Mouse (Mus musculus) embryonic facial prominence, embryonic 15.5 days (tissue): ENCODE measurements around the gene Eef1a1. TPM values are rescaled to one million over a fixed set of nuclear protein-coding genes. Genes with fewer than 3 reads are reported as not detected.

Experiments used
- ATAC-seq: fragments of 200-750 bp; cut with Nextera tagmentation; 2 replicates; pipeline ENCODE4 v1.8.0; 2017; ENCODE audit warnings: low read depth, moderate TSS enrichment; ENCODE audit not compliant: insufficient number of reproducible peaks, low FRiP score, low TSS enrichment
- H3K27ac ChIP-seq: fragments of 300-500 bp; sonication (generic); replicated peaks from 2 replicates; pipeline ENCODE4 v1.5.1; 2015; ENCODE audit warnings: mild to moderate bottlenecking, inconsistent platforms
- H3K27me3 ChIP-seq: fragments of 300-500 bp; sonication (generic); 2 replicates; pipeline ENCODE4 v1.6.1; 2015; ENCODE audit warnings: inconsistent platforms
- H3K36me3 ChIP-seq: fragments of 300-500 bp; sonication (generic); 2 replicates; pipeline ENCODE4 v1.6.1; 2015; ENCODE audit warnings: mild to moderate bottlenecking, inconsistent platforms
- H3K4me1 ChIP-seq: fragments of 300-500 bp; sonication (generic); 2 replicates; pipeline ENCODE4 v1.6.1; 2015; ENCODE audit warnings: inconsistent platforms
- H3K4me2 ChIP-seq: fragments of 300-500 bp; sonication (generic); replicated peaks from 2 replicates; pipeline ENCODE4 v1.6.1; 2015; ENCODE audit warnings: mild to moderate bottlenecking, inconsistent platforms
- H3K4me3 ChIP-seq: fragments of 300-500 bp; sonication (generic); replicated peaks from 2 replicates; pipeline ENCODE4 v1.5.1; 2015; ENCODE audit warnings: mild to moderate bottlenecking, inconsistent platforms
- H3K9ac ChIP-seq: fragments of 300-500 bp; sonication (generic); 2 replicates; pipeline ENCODE4 v1.6.1; 2015; ENCODE audit warnings: inconsistent platforms
- H3K9me3 ChIP-seq: fragments of 300-500 bp; sonication (generic); replicated peaks from 2 replicates; pipeline ENCODE4 v1.6.1; 2016; ENCODE audit warnings: inconsistent platforms
- whole genome bisulfite sequencing: fragments of 180-500 bp; shearing (Covaris S2); methylation state at CpG from one replicate; pipeline ENCODE4 v1.1.7; 2015; 5-methylcytosine and 5-hydroxymethylcytosine counted together
- polyA plus RNA-seq: library from polyadenylated mRNA; unstranded; fragments of >200 nt; fragmentation: Nextera tagmentation; extraction: Ambion mirVana; gene quantifications from 2 replicates; pipeline ENCODE4 v1.2.1, GENCODE M21; 2015

Eef1a1 gene
- polyA plus RNA-seq = 5,028 and 5,329 TPM in 2 replicates

GRCm38 (mm10) chr9:78488890-78489420, at the start of gene Eef1a1:
Gene Eef1a1 (minus strand): TSS chr9:78489151.
- Histone ChIP-seq H3K9me3 (no peaks in the 10 kb centered on the region), H3K27ac (peak within 1 kb of the TSS; percentile 48; the same call in 1 of the 2 replicates), H3K9ac (peak within 1 kb of the TSS; percentile 23; the same call in 1 of the 2 replicates), H3K36me3 (no peaks in the 10 kb centered on the region), H3K4me3 (peak within 1 kb of the TSS; percentile 45), H3K4me1 (no peaks in the 10 kb centered on the region; the same call in 1 of the 2 replicates), H3K27me3 (no peaks in the 10 kb centered on the region), H3K4me2 (peak within 1 kb of the TSS; percentile 70)
- ATAC-seq = 0 out of 2 replicates have a peak, but pooled peaks have one; percentile 20
- WGBS = 2% methylated on average over 16 of the region's 20 CpGs

DNA sequence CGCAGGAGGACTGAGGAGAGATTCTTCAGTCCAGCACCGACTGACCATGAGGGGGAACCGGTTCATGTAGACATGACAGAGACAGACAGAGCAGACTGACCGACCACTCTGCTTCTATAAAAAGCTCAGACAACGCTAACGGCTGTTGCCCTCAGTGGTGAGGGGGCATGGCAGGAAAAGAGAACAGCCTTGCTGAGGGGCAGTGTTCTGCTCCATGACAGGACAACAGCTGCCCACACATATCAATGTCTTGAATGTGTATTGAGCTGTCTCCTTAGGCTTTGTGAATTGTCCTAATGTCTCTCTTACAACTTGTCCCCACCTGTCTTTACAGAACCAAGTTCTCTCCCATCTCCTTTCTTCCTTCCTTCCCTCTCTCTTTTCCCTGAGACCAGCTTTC, 49.5 kb upstream of the Eef1a1 start:
- WGBS = 63% methylated on average over 6 of the region's 6 CpGs
- no peaks in the 10 kb centered on the region; the same call in 1 of the 2 replicates for H3K36me3 ChIP-seq
- no peak overlapping the region for H3K9ac ChIP-seq
- H3K27me3 ChIP-seq = no peaks in the 10 kb centered on the region
- no peak overlapping the region for H3K4me2 ChIP-seq
- no peak overlapping the region for H3K4me3 ChIP-seq
- no peak overlapping the region for H3K27ac ChIP-seq
- H3K4me1 ChIP-seq = no peaks in the 10 kb centered on the region
- H3K9me3 ChIP-seq = no peaks in the 10 kb centered on the region
- no peak for ATAC-seq

DNA sequence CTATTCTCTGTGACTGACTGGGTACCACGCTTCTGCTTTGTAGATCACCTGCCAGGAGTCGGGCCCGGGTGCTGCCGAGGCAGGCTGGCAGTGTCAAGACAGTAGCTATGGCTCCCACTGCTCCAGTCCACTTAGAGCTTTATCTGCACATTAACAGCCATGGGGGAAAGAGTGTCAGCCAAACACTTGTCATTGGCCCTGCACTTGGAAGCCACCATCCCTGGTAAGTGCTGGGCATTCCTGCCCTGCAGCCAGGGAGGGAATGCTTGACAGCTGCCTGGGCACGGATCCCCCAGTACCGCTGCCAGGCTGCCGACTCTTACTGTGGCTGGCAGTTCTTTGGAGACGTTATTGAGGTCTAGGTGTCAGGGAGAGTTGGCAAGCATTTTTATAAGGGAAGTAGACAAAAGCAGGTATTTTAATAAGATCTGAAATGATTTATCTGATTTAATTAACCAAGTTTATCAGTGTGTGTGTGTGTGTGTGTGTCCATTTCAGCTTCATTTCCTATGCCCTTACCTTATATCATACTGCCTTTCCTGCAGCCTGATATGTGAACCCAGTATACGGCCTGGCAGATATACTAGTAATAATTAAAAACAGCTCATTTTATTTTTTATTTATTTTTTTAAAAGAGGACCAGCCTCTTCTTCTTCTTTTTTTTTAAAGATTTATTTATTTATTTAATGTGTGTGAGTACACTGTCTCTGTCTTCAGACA, 48.4 kb upstream of the Eef1a1 start:
- no peak for ATAC-seq
- no peak overlapping the region for H3K27ac ChIP-seq

GRCm38 (mm10) chr9:78534606-78535005, 45.7 kb upstream of the Eef1a1 start:
- Histone ChIP-seq H3K4me1 (peaks cover 11% of the 10 kb centered on the region; the same call in 1 of the 2 replicates), H3K9ac (no peak overlapping the region), H3K27me3 (no peaks in the 10 kb centered on the region), H3K27ac (no peak overlapping the region), H3K4me2 (no peak overlapping the region), H3K4me3 (no peak overlapping the region), H3K36me3 (no peaks in the 10 kb centered on the region; the same call in 1 of the 2 replicates), H3K9me3 (no peaks in the 10 kb centered on the region)
- ATAC-seq = no peak
- WGBS = 93% methylated on average over 7 of the region's 7 CpGs

More for the DNA sequence above, 48.4 kb upstream of the Eef1a1 start:
- H3K27me3 ChIP-seq = no peaks in the 10 kb centered on the region
- 77% methylated on average over 9 of the region's 9 CpGs for WGBS
- no peak overlapping the region for H3K9ac ChIP-seq
- no peak overlapping the region for H3K4me3 ChIP-seq
- H3K4me1 ChIP-seq = peaks cover 3% of the 10 kb centered on the region; the same call in 1 of the 2 replicates
- H3K36me3 ChIP-seq = no peaks in the 10 kb centered on the region; the same call in 1 of the 2 replicates
- no peak overlapping the region for H3K4me2 ChIP-seq
- H3K9me3 ChIP-seq = no peaks in the 10 kb centered on the region

DNA sequence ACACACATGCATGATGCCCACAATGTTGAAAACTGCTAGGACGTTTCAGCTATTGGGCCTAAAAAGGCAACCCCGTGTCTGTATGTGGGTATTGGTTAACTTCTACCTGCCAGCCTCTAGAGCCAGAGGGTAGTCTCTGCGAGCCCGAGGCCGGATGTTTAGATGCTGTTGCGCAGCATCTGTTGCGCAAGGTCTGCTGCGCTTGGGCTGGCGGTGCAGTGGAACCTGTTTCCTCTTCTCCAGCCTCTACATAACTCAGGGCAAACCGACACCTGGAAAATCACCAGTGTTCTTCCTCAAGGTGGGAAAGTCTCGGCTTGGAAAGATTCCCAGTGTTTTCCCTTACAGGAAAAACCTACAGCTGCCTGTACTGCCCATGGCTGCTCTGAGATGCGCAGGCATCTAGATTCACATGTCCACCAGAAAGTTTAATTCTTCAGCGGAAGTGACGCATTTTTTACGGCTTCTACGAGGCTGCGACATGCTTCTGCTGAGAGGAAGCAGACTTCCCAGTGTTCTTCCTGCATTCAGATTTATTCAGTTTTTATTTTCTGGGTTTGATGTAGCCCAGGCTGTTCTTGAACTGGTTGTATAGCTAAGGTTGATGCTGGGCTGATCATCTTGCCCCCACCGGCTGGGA, 44.5 kb upstream of the Eef1a1 start:
- ATAC-seq = no peak
- no peak overlapping the region for H3K4me3 ChIP-seq
- 75% methylated on average over 18 of the region's 18 CpGs for WGBS

DNA sequence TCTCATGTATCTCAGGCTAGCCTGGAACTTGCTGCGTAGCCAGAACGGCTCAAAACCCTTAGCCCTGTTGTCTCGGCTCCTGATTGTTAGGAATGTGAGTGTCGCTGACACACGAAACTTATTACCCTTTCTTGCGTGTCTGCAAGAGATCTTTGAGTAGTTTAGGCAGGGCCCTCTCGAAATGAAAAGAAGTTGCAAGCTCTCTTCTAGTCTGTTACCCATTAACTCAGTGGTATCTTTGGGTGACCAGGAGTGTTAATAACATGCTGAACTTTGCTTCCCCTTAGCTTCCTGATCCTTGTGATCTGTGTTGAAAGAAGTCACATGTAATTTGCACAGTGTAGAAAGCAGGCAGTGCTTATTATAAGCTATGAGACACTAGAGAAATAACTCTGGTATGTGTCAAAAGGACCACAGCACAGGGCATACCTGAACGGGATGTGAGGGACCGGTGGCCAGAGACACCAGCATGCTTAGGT, 43.4 kb upstream of the Eef1a1 start:
- Histone ChIP-seq H3K36me3 (no peaks in the 10 kb centered on the region), H3K27me3 (no peaks in the 10 kb centered on the region), H3K4me1 (peaks cover 16% of the 10 kb centered on the region), H3K9ac (no peak overlapping the region), H3K27ac (no peak overlapping the region), H3K4me3 (no peak overlapping the region), H3K9me3 (no peaks in the 10 kb centered on the region), H3K4me2 (no peak overlapping the region)
- no peak for ATAC-seq
- WGBS = 31% methylated on average over 9 of the region's 9 CpGs

More for the DNA sequence above, 44.5 kb upstream of the Eef1a1 start:
- Histone ChIP-seq H3K27me3 (no peaks in the 10 kb centered on the region), H3K27ac (no peak overlapping the region), H3K36me3 (no peaks in the 10 kb centered on the region), H3K9me3 (no peaks in the 10 kb centered on the region), H3K9ac (no peak overlapping the region), H3K4me1 (peaks cover 11% of the 10 kb centered on the region; the same call in 1 of the 2 replicates), H3K4me2 (no peak overlapping the region)

GRCm38 (mm10) chr9:78531816-78532215, 42.9 kb upstream of the Eef1a1 start:
- Histone ChIP-seq H3K4me2 (no peak overlapping the region), H3K4me1 (peaks cover 20% of the 10 kb centered on the region), H3K27ac (no peak overlapping the region), H3K4me3 (no peak overlapping the region), H3K27me3 (no peaks in the 10 kb centered on the region), H3K36me3 (no peaks in the 10 kb centered on the region), H3K9ac (no peak overlapping the region), H3K9me3 (no peaks in the 10 kb centered on the region)
- no peak for ATAC-seq
- WGBS = 27% methylated on average over 5 of the region's 5 CpGs

- WGBS = under 1% methylated on average over 16 of the region's 16 CpGs
- Histone ChIP-seq H3K4me2 (peak overlapping the region; percentile 76), H3K9me3 (no peaks in the 10 kb centered on the region), H3K9ac (no peak overlapping the region), H3K4me1 (peaks cover 21% of the 10 kb centered on the region), H3K27ac (peak overlapping the region; percentile 83), H3K27me3 (no peaks in the 10 kb centered on the region), H3K4me3 (peak overlapping the region; percentile 48), H3K36me3 (no peaks in the 10 kb centered on the region)
- ATAC-seq = peak; percentile 40; the same call in 1 of the 2 replicates
These were observed 38.9 kb upstream of the Eef1a1 start for GRCm38 (mm10) chr9:78527767-78528381.

DNA sequence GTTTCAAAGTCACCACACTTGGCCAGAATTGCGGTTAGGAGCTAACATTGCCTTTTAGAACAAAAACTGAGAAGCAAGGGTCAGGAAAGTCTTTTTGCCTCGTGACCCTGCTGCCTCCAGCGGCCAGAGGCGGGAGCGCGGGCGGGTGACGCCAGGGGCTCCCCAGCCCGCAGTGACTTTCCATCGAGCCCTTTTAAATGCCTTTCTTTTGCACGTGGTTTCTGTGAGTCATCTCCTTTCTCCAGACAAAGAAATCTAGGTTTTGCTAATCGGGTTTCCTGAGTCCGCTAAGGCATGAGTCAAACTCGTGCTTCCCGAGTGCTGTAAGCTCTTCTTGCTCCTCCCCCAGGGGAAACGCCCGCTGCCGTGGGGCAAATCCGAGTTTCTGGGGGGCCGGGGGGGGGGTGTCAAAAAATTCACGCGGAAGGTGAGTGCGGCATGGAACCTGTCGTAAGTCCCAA, 38.4 kb upstream of the Eef1a1 start:
- H3K4me3 ChIP-seq = peak overlapping the region; percentile 48
- WGBS = under 1% methylated on average over 24 of the region's 24 CpGs
- H3K9ac ChIP-seq = no peak overlapping the region
- H3K4me1 ChIP-seq = peaks cover 19% of the 10 kb centered on the region
- peak overlapping the region; percentile 83 for H3K27ac ChIP-seq
- no peaks in the 10 kb centered on the region for H3K9me3 ChIP-seq
- peak; percentile 65 for ATAC-seq
- no peaks in the 10 kb centered on the region for H3K27me3 ChIP-seq
- H3K4me2 ChIP-seq = peak overlapping the region; percentile 76
- no peaks in the 10 kb centered on the region for H3K36me3 ChIP-seq

GRCm38 (mm10) chr9:78526206-78526605, 37.3 kb upstream of the Eef1a1 start:
- ATAC-seq = no peak
- Histone ChIP-seq H3K9ac (no peak overlapping the region), H3K4me2 (no peak overlapping the region), H3K27ac (no peak overlapping the region), H3K4me1 (peaks cover 14% of the 10 kb centered on the region), H3K27me3 (no peaks in the 10 kb centered on the region), H3K9me3 (no peaks in the 10 kb centered on the region), H3K4me3 (no peak overlapping the region), H3K36me3 (no peaks in the 10 kb centered on the region)
- 85% methylated on average over 2 of the region's 2 CpGs for WGBS
